Mouse (Mus musculus) liver, embryonic 14.5 days (tissue): ENCODE results near the gene Ccl28. TPM values are rescaled to one million over a fixed set of nuclear protein-coding genes. Genes with fewer than 3 reads are reported as not detected.
"Not testable (repeated sequence)": the region's sequence is repeated elsewhere in the genome, so short reads cannot be mapped to it uniquely, and the experiment has no call there.

Source experiments
- ATAC-seq: fragments of 200-750 bp; cut with Nextera tagmentation; 2 replicates; pipeline ENCODE4 v1.8.0; 2017; ENCODE audit warnings: moderate number of reproducible peaks, mild to moderate bottlenecking, moderate library complexity; ENCODE audit not compliant: insufficient read depth
- DNase-seq, 3 experiments: peaks; one replicate each; pipeline ENCODE4 v3.0.0-alpha.2; 2012 to 2013; ENCODE audit warnings: low read depth in 3 of 3, low spot score in 3 of 3
- H3K27ac ChIP-seq: fragments of 300-500 bp; sonication (generic); 2 replicates; pipeline ENCODE4 v1.5.1; 2014; ENCODE audit warnings: moderate library complexity, mild to moderate bottlenecking, control low read depth, inconsistent platforms
- H3K27me3 ChIP-seq: fragments of 300-500 bp; sonication (generic); 2 replicates; pipeline ENCODE4 v1.6.1; 2014; ENCODE audit warnings: mild to moderate bottlenecking, low read length, moderate library complexity; ENCODE audit not compliant: control insufficient read depth, insufficient read depth
- H3K36me3 ChIP-seq: fragments of 300-500 bp; sonication (generic); replicated peaks from 2 replicates; pipeline ENCODE4 v1.6.1; 2014; ENCODE audit warnings: low read depth; ENCODE audit not compliant: control insufficient read depth, insufficient read depth
- H3K4me1 ChIP-seq, 2 experiments: fragments of 200-500 bp in 1 of 2; fragments of 300-500 bp in 1 of 2; sonication (generic) in 1 of 2; replicated peaks; 2 replicates each; pipeline ENCODE4 v1.6.1; 2012 to 2014; ENCODE audit warnings: antibody characterized with exemption in 1 of 2, inconsistent platforms in 1 of 2, low read length in 1 of 2; ENCODE audit not compliant: control insufficient read depth in 2 of 2, insufficient read depth in 2 of 2
- H3K4me2 ChIP-seq: fragments of 300-500 bp; sonication (generic); 2 replicates; pipeline ENCODE4 v1.6.1; 2014; ENCODE audit warnings: low read depth, mild to moderate bottlenecking, control low read depth, moderate library complexity
- H3K4me3 ChIP-seq, 2 experiments: fragments of 200-500 bp in 1 of 2; fragments of 300-500 bp in 1 of 2; sonication (generic) in 1 of 2; 2 replicates each; pipeline ENCODE4 v1.5.1; 2012 to 2014; ENCODE audit warnings: low read depth in 2 of 2, low read length in 2 of 2, mild to moderate bottlenecking in 2 of 2, control low read depth in 1 of 2, inconsistent platforms in 1 of 2, moderate library complexity in 1 of 2; ENCODE audit not compliant: insufficient read depth in 1 of 2
- H3K9ac ChIP-seq: fragments of 300-500 bp; sonication (generic); replicated peaks from 2 replicates; pipeline ENCODE4 v1.6.1; 2014; ENCODE audit warnings: mild to moderate bottlenecking, control low read depth, moderate library complexity
- H3K9me3 ChIP-seq: fragments of 300-500 bp; sonication (generic); 2 replicates; pipeline ENCODE4 v1.6.1; 2016; ENCODE audit warnings: low read length, mixed read lengths; ENCODE audit not compliant: control insufficient read depth
- CTCF ChIP-seq: IDR thresholded peaks from 2 replicates; pipeline ENCODE4 v1.5.1; 2016; ENCODE audit warnings: antibody characterized with exemption, low read depth, control low read depth
- EP300 ChIP-seq: IDR thresholded peaks from 2 replicates; pipeline ENCODE4 v1.6.1; 2016; ENCODE audit warnings: antibody characterized with exemption, low read depth
- WGBS: fragments of 180-500 bp; shearing (Covaris S2); extraction: QIAGEN DNeasy Blood & Tissue Kit; methylation state at CpG from one replicate; pipeline ENCODE4 v1.1.7; 2014; ENCODE audit not compliant: insufficient replicate concordance; 5-methylcytosine and 5-hydroxymethylcytosine counted together
- polyA plus RNA-seq, 2 experiments: library from polyadenylated mRNA; depleted of rRNA in 1 of 2; stranded (reverse) in 1 of 2; unstranded in 1 of 2; fragments of >200 nt; fragmentation: Nextera tagmentation in 1 of 2; extraction: Ambion mirVana in 1 of 2; gene quantifications; 2 replicates each; pipeline versions ENCODE4 v1.2.1 to v1.2.3; 2012 to 2014

The Ccl28 gene
- polyA plus RNA-seq, 2 experiments: 0.01 TPM; not detected in 1

DNA sequence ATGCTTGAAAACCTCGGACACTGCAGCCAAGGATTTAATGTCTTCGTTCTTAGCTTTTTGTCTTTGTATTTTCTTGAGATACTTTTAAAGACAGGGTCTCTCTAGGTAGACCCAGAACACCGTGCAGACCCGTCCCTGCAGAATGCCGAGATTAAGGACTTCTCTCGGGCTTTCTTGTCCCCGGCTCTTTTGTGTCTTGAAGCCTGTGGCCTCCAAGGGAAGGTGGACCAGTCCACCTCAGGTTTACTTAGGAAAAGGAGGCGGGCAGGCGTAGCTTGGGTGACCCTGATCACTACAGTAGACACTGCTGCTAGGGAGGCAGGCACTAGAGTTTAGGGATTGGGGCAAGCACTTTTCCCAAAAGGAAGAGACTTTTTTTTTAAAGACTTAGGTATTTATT is 19.3 kb upstream of the Ccl28 start:
- not testable (repeated sequence) for H3K4me3 ChIP-seq, H3K27me3 ChIP-seq, H3K4me1 ChIP-seq, ATAC-seq, H3K4me2 ChIP-seq, DNase-seq, H3K9me3 ChIP-seq, H3K9ac ChIP-seq, H3K36me3 ChIP-seq, H3K27ac ChIP-seq
- WGBS: 73% methylated on average over 7 of the region's 9 CpGs

GRCm38 (mm10) chr13:119618841-119619240 is 4.8 kb upstream of the Ccl28 start:
- 76% methylated on average over 3 of the region's 3 CpGs for WGBS
- H3K9ac ChIP-seq: no peak overlapping the region

DNA sequence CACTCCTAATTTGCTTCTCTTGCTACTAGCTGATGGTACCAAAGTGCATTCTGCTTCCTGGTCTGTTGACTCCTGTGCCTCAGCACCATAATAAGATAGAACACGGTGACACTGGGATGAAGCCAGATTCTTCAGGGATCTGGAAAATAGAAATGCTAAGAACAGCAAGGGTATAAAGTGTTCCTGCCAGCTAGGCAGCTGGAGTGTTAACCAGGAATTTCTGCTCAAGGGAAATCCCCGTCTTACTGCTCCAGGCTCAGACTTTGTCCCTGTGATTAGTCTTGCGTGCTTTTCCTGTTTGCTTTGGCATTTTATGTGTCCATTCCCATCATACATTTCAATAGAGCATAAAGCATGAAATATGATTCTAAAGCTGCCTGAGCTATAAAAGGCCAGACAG is 3.9 kb upstream of the Ccl28 start:
- no peaks in the 10 kb centered on the region for H3K9me3 ChIP-seq
- no peaks in the 10 kb centered on the region for H3K27me3 ChIP-seq
- WGBS: 62% methylated on average over 3 of the region's 3 CpGs
- ATAC-seq (no peak), DNase-seq (no peak)
- H3K27ac ChIP-seq: no peak overlapping the region
- H3K4me3 ChIP-seq: no peak overlapping the region
- TF ChIP-seq EP300 (no peak), CTCF (no peak)
- no peak overlapping the region for H3K4me2 ChIP-seq
- no peaks in the 10 kb centered on the region for H3K36me3 ChIP-seq
- H3K9ac ChIP-seq: no peak overlapping the region
- no peaks in the 10 kb centered on the region for H3K4me1 ChIP-seq

More at GRCm38 (mm10) chr13:119618841-119619240, 4.8 kb upstream of the Ccl28 start:
- no peak overlapping the region for H3K4me2 ChIP-seq
- ATAC-seq (no peak), DNase-seq (no peak)
- no peaks in the 10 kb centered on the region for H3K9me3 ChIP-seq
- TF ChIP-seq CTCF (no peak), EP300 (no peak)
- no peaks in the 10 kb centered on the region for H3K4me1 ChIP-seq
- no peaks in the 10 kb centered on the region for H3K36me3 ChIP-seq
- no peaks in the 10 kb centered on the region for H3K27me3 ChIP-seq
- H3K27ac ChIP-seq: no peak overlapping the region
- no peak overlapping the region for H3K4me3 ChIP-seq

DNA sequence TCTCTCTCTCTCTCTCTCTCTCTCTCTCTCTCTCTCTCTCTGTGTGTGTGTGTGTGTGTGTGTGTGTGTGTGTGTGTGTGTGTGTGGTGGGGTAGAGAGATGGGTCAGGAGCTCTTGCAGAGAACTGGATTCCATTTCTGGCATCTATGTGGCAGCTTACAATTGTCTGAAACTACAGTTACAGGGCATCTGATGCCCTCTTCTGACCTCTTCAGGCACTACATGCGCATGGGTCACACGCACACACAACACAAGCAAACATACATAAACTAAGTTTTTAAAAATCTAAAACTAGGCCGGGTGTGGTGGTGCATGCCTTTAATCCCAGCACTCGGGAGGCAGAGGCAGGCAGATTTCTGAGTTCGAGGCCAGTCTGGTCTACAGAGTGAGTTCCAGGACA is 2.3 kb downstream of the Ccl28 start:
- 48% methylated on average over 5 of the region's 5 CpGs for WGBS
- not testable (repeated sequence) for H3K9ac ChIP-seq, H3K9me3 ChIP-seq, H3K4me2 ChIP-seq, ATAC-seq, H3K4me3 ChIP-seq, H3K4me1 ChIP-seq, DNase-seq, H3K36me3 ChIP-seq, H3K27me3 ChIP-seq, H3K27ac ChIP-seq

- ATAC-seq (peak; percentile 91), DNase-seq (peak in 2 of 3 experiments; percentile 5 to 67)
- no peaks in the 10 kb centered on the region for H3K9me3 ChIP-seq
- H3K36me3 ChIP-seq: no peaks in the 10 kb centered on the region
- 8% methylated on average over 33 of the region's 33 CpGs for WGBS
- H3K9ac ChIP-seq: no peak overlapping the region
- no peak overlapping the region for H3K27ac ChIP-seq
- H3K27me3 ChIP-seq: no peaks in the 10 kb centered on the region
- peak overlapping the region; percentile 34 to 47 for H3K4me3 ChIP-seq
- peak overlapping the region; percentile 43 for H3K4me2 ChIP-seq
- no peak for TF ChIP-seq CTCF
- no peak for TF ChIP-seq EP300
- H3K4me1 ChIP-seq: no peaks in the 10 kb centered on the region; a peak in 1 of 4 replicates
Observed at GRCm38 (mm10) chr13:119631482-119632155, 8.0 kb downstream of the Ccl28 start.
